Mouse (Mus musculus): Measurements from ENCODE around the gene Gper1. TPM values are rescaled to one million over a fixed set of nuclear protein-coding genes. Genes with fewer than 3 reads are reported as not detected.
A peak's percentile ranks its signal among the peaks of the same experiment; 100 is the strongest.

Gper1 gene
- polyA plus RNA-seq, 1 experiment from 2014 or later: 2.1 TPM

GRCm38 (mm10) chr5:139413545-139413944 lies 9.4 kb upstream of the Gper1 start:
- peak overlapping the region; percentile 14; the same call in 1 of the 2 replicates for H3K27ac ChIP-seq (ENCODE audit: low read depth)
- peak; percentile 59; the same call in 1 of the 2 replicates for ATAC-seq (replicated peaks; ENCODE audit: low FRiP score, low TSS enrichment, low read depth)
- 48% methylated on average over 4 of the region's 4 CpGs for WGBS

GRCm38 (mm10) chr5:139415001-139415400 lies 8.0 kb upstream of the Gper1 start:
- Histone ChIP-seq H3K9ac (ENCODE audit: low read length) (no peak overlapping the region), H3K27ac (ENCODE audit: low read depth) (no peak overlapping the region), H3K4me1 (replicated peaks; ENCODE audit: control insufficient read depth, insufficient read depth, low read length) (peaks cover 10% of the 10 kb centered on the region; the same call in 1 of the 2 replicates), H3K4me3 (ENCODE audit: low read depth, low read length) (no peak overlapping the region), H3K4me2 (ENCODE audit: low read length) (no peak overlapping the region), H3K27me3 (replicated peaks; ENCODE audit: control insufficient read depth, insufficient read depth, low read length) (no peaks in the 10 kb centered on the region), H3K9me3 (ENCODE audit: control insufficient read depth, low read length) (no peaks in the 10 kb centered on the region), H3K36me3 (ENCODE audit: control insufficient read depth, insufficient read depth, low read length) (no peaks in the 10 kb centered on the region)
- no peak for DNase-seq (ENCODE audit: low spot score)
- no peak for ATAC-seq (replicated peaks; ENCODE audit: low FRiP score, low TSS enrichment, low read depth)
- WGBS: 82% methylated on average over 5 of the region's 5 CpGs

More at GRCm38 (mm10) chr5:139413545-139413944, 9.4 kb upstream of the Gper1 start:
- Histone ChIP-seq H3K4me3 (ENCODE audit: low read depth, low read length) (no peak overlapping the region), H3K9me3 (ENCODE audit: control insufficient read depth, low read length) (no peaks in the 10 kb centered on the region), H3K4me1 (replicated peaks; ENCODE audit: control insufficient read depth, insufficient read depth, low read length) (peaks cover 6% of the 10 kb centered on the region; the same call in 1 of the 2 replicates), H3K4me2 (ENCODE audit: low read length) (no peak overlapping the region), H3K27me3 (replicated peaks; ENCODE audit: control insufficient read depth, insufficient read depth, low read length) (no peaks in the 10 kb centered on the region), H3K36me3 (ENCODE audit: control insufficient read depth, insufficient read depth, low read length) (no peaks in the 10 kb centered on the region), H3K9ac (ENCODE audit: low read length) (no peak overlapping the region)
- DNase-seq (ENCODE audit: low spot score): no peak

GRCm38 (mm10) chr5:139416942-139417341 lies 6.0 kb upstream of the Gper1 start:
- 92% methylated on average over 4 of the region's 4 CpGs for WGBS
- Histone ChIP-seq H3K36me3 (ENCODE audit: control insufficient read depth, insufficient read depth, low read length) (no peaks in the 10 kb centered on the region), H3K9ac (ENCODE audit: low read length) (no peak overlapping the region), H3K4me3 (ENCODE audit: low read depth, low read length) (no peak overlapping the region), H3K4me1 (replicated peaks; ENCODE audit: control insufficient read depth, insufficient read depth, low read length) (peaks cover 10% of the 10 kb centered on the region; the same call in 1 of the 2 replicates), H3K4me2 (ENCODE audit: low read length) (no peak overlapping the region), H3K27me3 (replicated peaks; ENCODE audit: control insufficient read depth, insufficient read depth, low read length) (no peaks in the 10 kb centered on the region), H3K27ac (ENCODE audit: low read depth) (no peak overlapping the region), H3K9me3 (ENCODE audit: control insufficient read depth, low read length) (no peaks in the 10 kb centered on the region)
- no peak for DNase-seq (ENCODE audit: low spot score)
- ATAC-seq (replicated peaks; ENCODE audit: low FRiP score, low TSS enrichment, low read depth): no peak

- ATAC-seq (replicated peaks; ENCODE audit: low FRiP score, low TSS enrichment, low read depth) (no peak), DNase-seq (ENCODE audit: low spot score) (no peak)
- H3K4me2 ChIP-seq (ENCODE audit: low read length): no peak overlapping the region
- H3K9me3 ChIP-seq (ENCODE audit: control insufficient read depth, low read length): no peaks in the 10 kb centered on the region
- no peaks in the 10 kb centered on the region for H3K36me3 ChIP-seq (ENCODE audit: control insufficient read depth, insufficient read depth, low read length)
- H3K4me1 ChIP-seq (replicated peaks; ENCODE audit: control insufficient read depth, insufficient read depth, low read length): peaks cover 10% of the 10 kb centered on the region
- 86% methylated on average over 3 of the region's 3 CpGs for WGBS
- no peaks in the 10 kb centered on the region for H3K27me3 ChIP-seq (replicated peaks; ENCODE audit: control insufficient read depth, insufficient read depth, low read length)
- no peak overlapping the region for H3K9ac ChIP-seq (ENCODE audit: low read length)
- no peak overlapping the region for H3K27ac ChIP-seq (ENCODE audit: low read depth)
- H3K4me3 ChIP-seq (ENCODE audit: low read depth, low read length): no peak overlapping the region
Measured at GRCm38 (mm10) chr5:139417480-139417879, 5.5 kb upstream of the Gper1 start.

- Histone ChIP-seq H3K4me2 (ENCODE audit: low read length) (no peak overlapping the region), H3K9ac (ENCODE audit: low read length) (no peak overlapping the region), H3K4me1 (replicated peaks; ENCODE audit: control insufficient read depth, insufficient read depth, low read length) (peaks cover 16% of the 10 kb centered on the region), H3K9me3 (ENCODE audit: control insufficient read depth, low read length) (no peaks in the 10 kb centered on the region), H3K27ac (ENCODE audit: low read depth) (no peak overlapping the region), H3K4me3 (ENCODE audit: low read depth, low read length) (no peak overlapping the region), H3K36me3 (ENCODE audit: control insufficient read depth, insufficient read depth, low read length) (no peaks in the 10 kb centered on the region), H3K27me3 (replicated peaks; ENCODE audit: control insufficient read depth, insufficient read depth, low read length) (no peaks in the 10 kb centered on the region)
- no peak for DNase-seq (ENCODE audit: low spot score)
- 70% methylated on average over 2 of the region's 2 CpGs for WGBS
- ATAC-seq (replicated peaks; ENCODE audit: low FRiP score, low TSS enrichment, low read depth): no peak
Measured at GRCm38 (mm10) chr5:139418110-139418509, 4.8 kb upstream of the Gper1 start.

GRCm38 (mm10) chr5:139418633-139419032 lies 4.3 kb upstream of the Gper1 start:
- H3K27ac ChIP-seq (ENCODE audit: low read depth): no peak overlapping the region
- no peaks in the 10 kb centered on the region for H3K27me3 ChIP-seq (replicated peaks; ENCODE audit: control insufficient read depth, insufficient read depth, low read length)
- ATAC-seq (replicated peaks; ENCODE audit: low FRiP score, low TSS enrichment, low read depth) (no peak), DNase-seq (ENCODE audit: low spot score) (no peak)
- WGBS: 17% methylated on average over 3 of the region's 3 CpGs
- no peaks in the 10 kb centered on the region for H3K36me3 ChIP-seq (ENCODE audit: control insufficient read depth, insufficient read depth, low read length)
- peaks cover 21% of the 10 kb centered on the region for H3K4me1 ChIP-seq (replicated peaks; ENCODE audit: control insufficient read depth, insufficient read depth, low read length)
- no peak overlapping the region for H3K4me3 ChIP-seq (ENCODE audit: low read depth, low read length)
- no peak overlapping the region for H3K4me2 ChIP-seq (ENCODE audit: low read length)
- no peaks in the 10 kb centered on the region for H3K9me3 ChIP-seq (ENCODE audit: control insufficient read depth, low read length)
- no peak overlapping the region for H3K9ac ChIP-seq (ENCODE audit: low read length)

GRCm38 (mm10) chr5:139425198-139425597 lies 2.2 kb downstream of the Gper1 start:
- Histone ChIP-seq H3K9me3 (ENCODE audit: control insufficient read depth, low read length) (no peaks in the 10 kb centered on the region), H3K27ac (ENCODE audit: low read depth) (no peak overlapping the region), H3K36me3 (ENCODE audit: control insufficient read depth, insufficient read depth, low read length) (no peaks in the 10 kb centered on the region), H3K27me3 (replicated peaks; ENCODE audit: control insufficient read depth, insufficient read depth, low read length) (no peaks in the 10 kb centered on the region), H3K4me3 (ENCODE audit: low read depth, low read length) (no peak overlapping the region), H3K9ac (ENCODE audit: low read length) (no peak overlapping the region), H3K4me2 (ENCODE audit: low read length) (no peak overlapping the region), H3K4me1 (replicated peaks; ENCODE audit: control insufficient read depth, insufficient read depth, low read length) (peaks cover 20% of the 10 kb centered on the region; the same call in 1 of the 2 replicates)
- DNase-seq (ENCODE audit: low spot score) (no peak), ATAC-seq (replicated peaks; ENCODE audit: low FRiP score, low TSS enrichment, low read depth) (no peak)
- WGBS: 71% methylated on average over 9 of the region's 9 CpGs

- no peaks in the 10 kb centered on the region for H3K27me3 ChIP-seq (replicated peaks; ENCODE audit: control insufficient read depth, insufficient read depth, low read length)
- 83% methylated on average over 9 of the region's 9 CpGs for WGBS
- H3K27ac ChIP-seq (ENCODE audit: low read depth): no peak overlapping the region
Measured at GRCm38 (mm10) chr5:139427001-139427400, 4.0 kb downstream of the Gper1 start.

GRCm38 (mm10) chr5:139427989-139428388 lies 5.0 kb downstream of the Gper1 start:
- Histone ChIP-seq H3K9me3 (ENCODE audit: control insufficient read depth, low read length) (no peaks in the 10 kb centered on the region), H3K27ac (ENCODE audit: low read depth) (no peak overlapping the region), H3K9ac (ENCODE audit: low read length) (no peak overlapping the region), H3K27me3 (replicated peaks; ENCODE audit: control insufficient read depth, insufficient read depth, low read length) (no peaks in the 10 kb centered on the region), H3K36me3 (ENCODE audit: control insufficient read depth, insufficient read depth, low read length) (no peaks in the 10 kb centered on the region), H3K4me3 (ENCODE audit: low read depth, low read length) (no peak overlapping the region), H3K4me1 (replicated peaks; ENCODE audit: control insufficient read depth, insufficient read depth, low read length) (peaks cover 18% of the 10 kb centered on the region; the same call in 1 of the 2 replicates), H3K4me2 (ENCODE audit: low read length) (no peak overlapping the region)
- no peak for DNase-seq (ENCODE audit: low spot score)
- 79% methylated on average over 9 of the region's 9 CpGs for WGBS
- ATAC-seq (replicated peaks; ENCODE audit: low FRiP score, low TSS enrichment, low read depth): no peak

More at GRCm38 (mm10) chr5:139427001-139427400, 4.0 kb downstream of the Gper1 start:
- Histone ChIP-seq H3K4me3 (ENCODE audit: low read depth, low read length) (no peak overlapping the region), H3K4me1 (replicated peaks; ENCODE audit: control insufficient read depth, insufficient read depth, low read length) (peaks cover 22% of the 10 kb centered on the region; the same call in 1 of the 2 replicates), H3K9ac (ENCODE audit: low read length) (no peak overlapping the region), H3K4me2 (ENCODE audit: low read length) (no peak overlapping the region), H3K9me3 (ENCODE audit: control insufficient read depth, low read length) (no peaks in the 10 kb centered on the region), H3K36me3 (ENCODE audit: control insufficient read depth, insufficient read depth, low read length) (no peaks in the 10 kb centered on the region)
- DNase-seq (ENCODE audit: low spot score): no peak
- no peak for ATAC-seq (replicated peaks; ENCODE audit: low FRiP score, low TSS enrichment, low read depth)

Measured in intestine, embryonic 14.5 days (tissue).